ENCODE assay signal across 8 mouse cellular contexts in genomic region chr14:99044718-99045117, GRCm38 (mm10). TPM values are rescaled to one million over a fixed set of nuclear protein-coding genes. Genes with fewer than 3 reads are reported as not detected.
A peak's percentile ranks its signal among the peaks of the same experiment; 100 is the strongest.
DNase-seq lines count a peak whose midpoint lies in the region; ATAC-seq and TF ChIP-seq lines count a peak whose summit lies in the region.

No protein-coding gene starts in this region.

- H3K27ac ChIP-seq in kidney, embryonic 14.5 days (ENCODE audit: low read depth, low read length): no peak overlapping the region
- no peak overlapping the region for H3K27ac ChIP-seq in hindbrain, postnatal 0 days
- H3K27ac ChIP-seq in midbrain, embryonic 16.5 days (ENCODE audit: low read length): no peak overlapping the region

- TF ChIP-seq CTCF in hindbrain, postnatal 0 days (IDR thresholded peaks at IDR 0.05; ENCODE audit: low read depth): no peak

- peaks cover 26% of the 10 kb centered on the region for H3K4me1 ChIP-seq in kidney, embryonic 14.5 days (ENCODE audit: control insufficient read depth, insufficient read depth, low read length)
- peaks cover 15% of the 10 kb centered on the region for H3K4me1 ChIP-seq in hindbrain, postnatal 0 days (ENCODE audit: insufficient read depth, low read length)
- peaks cover 19% of the 10 kb centered on the region for H3K4me1 ChIP-seq in midbrain, embryonic 16.5 days (ENCODE audit: control insufficient read depth, insufficient read depth, low read length)

- H3K4me2 ChIP-seq in kidney, embryonic 14.5 days (replicated peaks; ENCODE audit: low read depth, low read length): peak overlapping the region; percentile 70
- peak overlapping the region; percentile 81 for H3K4me2 ChIP-seq in hindbrain, postnatal 0 days (ENCODE audit: low read depth, low read length)
- H3K4me2 ChIP-seq in midbrain, embryonic 16.5 days (ENCODE audit: low read length): peak overlapping the region; percentile 71

- peak overlapping the region; percentile 99 for H3K4me3 ChIP-seq in kidney, embryonic 14.5 days (ENCODE audit: low read length)
- H3K4me3 ChIP-seq in hindbrain, postnatal 0 days (ENCODE audit: low read length): peak overlapping the region; percentile 77
- H3K4me3 ChIP-seq in midbrain, embryonic 16.5 days (ENCODE audit: low read depth, low read length): peak overlapping the region; percentile 81

- WGBS in kidney, embryonic 14.5 days: 9% methylated on average over 5 of the region's 5 CpGs
- 5% methylated on average over 5 of the region's 5 CpGs for WGBS in hindbrain, postnatal 0 days
- 4% methylated on average over 5 of the region's 5 CpGs for WGBS in midbrain, embryonic 16.5 days

- no peak for DNase-seq in kidney, adult 9 months
- DNase-seq in c-Kit-negative CD71-positive TER-119-positive erythroid progenitor cells, embryonic 14.5 days (ENCODE audit: low read depth, low spot score): peak; percentile 9
- DNase-seq in hindbrain, postnatal 0 days (ENCODE audit: low spot score): no peak
- no peak for DNase-seq in layer of hippocampus, adult 11-12 months (ENCODE audit: low spot score)
- no peak for DNase-seq in Muller cell, postnatal 12 days (ENCODE audit: inconsistent ontology term)
- DNase-seq in embryo, embryonic 11 days: no peak

- peak overlapping the region; percentile 97; the same call in 1 of the 2 replicates for H3K9ac ChIP-seq in kidney, embryonic 14.5 days (ENCODE audit: low read depth, low read length)
- peak overlapping the region; percentile 91 for H3K9ac ChIP-seq in hindbrain, postnatal 0 days (replicated peaks; ENCODE audit: low read length)
- peak overlapping the region; percentile 91; the same call in 1 of the 2 replicates for H3K9ac ChIP-seq in midbrain, embryonic 16.5 days (ENCODE audit: low read depth, low read length)

- no peaks in the 10 kb centered on the region for H3K27me3 ChIP-seq in kidney, embryonic 14.5 days (ENCODE audit: control insufficient read depth, insufficient read depth, low read length)
- H3K27me3 ChIP-seq in hindbrain, postnatal 0 days (ENCODE audit: insufficient read depth, low read length): no peaks in the 10 kb centered on the region
- no peaks in the 10 kb centered on the region for H3K27me3 ChIP-seq in midbrain, embryonic 16.5 days (ENCODE audit: control insufficient read depth, insufficient read depth, low read depth, low read length)

- ATAC-seq in kidney, embryonic 14.5 days (ENCODE audit: low FRiP score, low TSS enrichment): no peak
- ATAC-seq in hindbrain, postnatal 0 days: no peak
- no peak for ATAC-seq in midbrain, embryonic 16.5 days

- H3K9me3 ChIP-seq in kidney, embryonic 14.5 days (ENCODE audit: control insufficient read depth, low read length): no peaks in the 10 kb centered on the region
- no peaks in the 10 kb centered on the region for H3K9me3 ChIP-seq in hindbrain, postnatal 0 days (ENCODE audit: low read length)
- no peaks in the 10 kb centered on the region for H3K9me3 ChIP-seq in midbrain, embryonic 16.5 days (replicated peaks; ENCODE audit: control insufficient read depth, low read length, poor library complexity, severe bottlenecking)

- H3K36me3 ChIP-seq in kidney, embryonic 14.5 days (ENCODE audit: control insufficient read depth, insufficient read depth, low read length): peaks cover under 1% of the 10 kb centered on the region; the same call in 1 of the 2 replicates
- no peaks in the 10 kb centered on the region for H3K36me3 ChIP-seq in hindbrain, postnatal 0 days (ENCODE audit: insufficient read depth, low read length)
- H3K36me3 ChIP-seq in midbrain, embryonic 16.5 days (ENCODE audit: control insufficient read depth, insufficient read depth, low read length): no peaks in the 10 kb centered on the region

RNA-seq across cellular contexts. Expression of gene Mzt1, which starts 1.2 kb away (rescaled TPM):
- polyA plus RNA-seq in kidney, embryonic 14.5 days (2014; fragmentation: Nextera tagmentation; extraction: Ambion mirVana): 66.0 and 86.2 TPM in 2 replicates
- 73.7 and 74.1 TPM in 2 replicates for total RNA-seq in hindbrain, postnatal 0 days (2014; rRNA removed)
- polyA plus RNA-seq in hindbrain, postnatal 0 days (2015; fragmentation: Nextera tagmentation; extraction: Ambion mirVana): 117 and 124 TPM in 2 replicates
- polyA plus RNA-seq in midbrain, embryonic 16.5 days (2015; fragmentation: Nextera tagmentation; extraction: Ambion mirVana): 103 and 117 TPM in 2 replicates

RNA-seq across cellular contexts. Expression of gene Bora, which starts 1.3 kb away (rescaled TPM):
- 77.1 and 97.6 TPM in 2 replicates for polyA plus RNA-seq in kidney, embryonic 14.5 days (2014; fragmentation: Nextera tagmentation; extraction: Ambion mirVana)
- total RNA-seq in hindbrain, postnatal 0 days (2014; rRNA removed): 7.6 and 8.2 TPM in 2 replicates
- polyA plus RNA-seq in hindbrain, postnatal 0 days (2015; fragmentation: Nextera tagmentation; extraction: Ambion mirVana): 13.3 and 15.8 TPM in 2 replicates
- polyA plus RNA-seq in midbrain, embryonic 16.5 days (2015; fragmentation: Nextera tagmentation; extraction: Ambion mirVana): 9.3 and 11.8 TPM in 2 replicates

RNA-seq across cellular contexts. Expression of gene Rpl36a-ps1, which starts 50.6 kb away (rescaled TPM):
- 2.6 and 2.9 TPM in 2 replicates for polyA plus RNA-seq in kidney, embryonic 14.5 days (2014; fragmentation: Nextera tagmentation; extraction: Ambion mirVana)
- total RNA-seq in hindbrain, postnatal 0 days (2014; rRNA removed): not detected in 2 replicates
- polyA plus RNA-seq in hindbrain, postnatal 0 days (2015; fragmentation: Nextera tagmentation; extraction: Ambion mirVana): not detected in 2 replicates
- polyA plus RNA-seq in midbrain, embryonic 16.5 days (2015; fragmentation: Nextera tagmentation; extraction: Ambion mirVana): 0.63 TPM in 1 of 2 replicates, not detected in the other

RNA-seq across cellular contexts. Expression of gene Pibf1, which starts 54.5 kb away (rescaled TPM):
- 24.1 and 24.9 TPM in 2 replicates for polyA plus RNA-seq in kidney, embryonic 14.5 days (2014; fragmentation: Nextera tagmentation; extraction: Ambion mirVana)
- 10.1 and 17.0 TPM in 2 replicates for total RNA-seq in hindbrain, postnatal 0 days (2014; rRNA removed)
- polyA plus RNA-seq in hindbrain, postnatal 0 days (2015; fragmentation: Nextera tagmentation; extraction: Ambion mirVana): 13.4 and 15.0 TPM in 2 replicates
- polyA plus RNA-seq in midbrain, embryonic 16.5 days (2015; fragmentation: Nextera tagmentation; extraction: Ambion mirVana): 17.2 and 19.3 TPM in 2 replicates

RNA-seq across cellular contexts. Expression of gene Dis3, which starts 54.9 kb away (rescaled TPM):
- polyA plus RNA-seq in kidney, embryonic 14.5 days (2014; fragmentation: Nextera tagmentation; extraction: Ambion mirVana): 28.7 and 46.5 TPM in 2 replicates
- total RNA-seq in hindbrain, postnatal 0 days (2014; rRNA removed): 13.5 and 16.3 TPM in 2 replicates
- polyA plus RNA-seq in hindbrain, postnatal 0 days (2015; fragmentation: Nextera tagmentation; extraction: Ambion mirVana): 25.7 and 26.1 TPM in 2 replicates
- 22.6 and 26.9 TPM in 2 replicates for polyA plus RNA-seq in midbrain, embryonic 16.5 days (2015; fragmentation: Nextera tagmentation; extraction: Ambion mirVana)
